Mouse (Mus musculus): Measurements from ENCODE around the gene Selplg.

Gene Selplg

DNA sequence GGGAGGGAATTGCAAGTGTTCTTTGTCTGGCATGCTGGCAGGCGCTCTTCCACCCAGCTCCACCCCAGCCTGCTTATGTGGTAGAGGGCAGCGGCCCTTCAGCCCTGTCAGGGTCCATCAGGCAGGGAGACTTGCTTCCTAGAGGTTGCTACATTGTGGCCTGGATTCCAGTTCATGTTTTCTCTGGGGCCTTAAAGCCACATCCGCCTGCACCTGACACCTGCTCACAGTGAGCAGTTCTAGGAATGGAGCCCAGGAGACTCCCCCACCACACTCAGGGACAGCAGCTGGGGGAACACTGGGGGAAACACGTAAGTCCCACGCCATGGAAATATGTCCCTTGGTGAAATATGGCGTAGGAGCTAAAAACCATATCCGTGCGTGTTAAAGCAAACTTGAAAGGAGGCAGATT is at the start of gene Selplg:
Gene Selplg (minus strand): TSS at position 155 of the 412 bp plus-strand sequence.
- no peak for ATAC-seq (ENCODE audit: low TSS enrichment)

DNA sequence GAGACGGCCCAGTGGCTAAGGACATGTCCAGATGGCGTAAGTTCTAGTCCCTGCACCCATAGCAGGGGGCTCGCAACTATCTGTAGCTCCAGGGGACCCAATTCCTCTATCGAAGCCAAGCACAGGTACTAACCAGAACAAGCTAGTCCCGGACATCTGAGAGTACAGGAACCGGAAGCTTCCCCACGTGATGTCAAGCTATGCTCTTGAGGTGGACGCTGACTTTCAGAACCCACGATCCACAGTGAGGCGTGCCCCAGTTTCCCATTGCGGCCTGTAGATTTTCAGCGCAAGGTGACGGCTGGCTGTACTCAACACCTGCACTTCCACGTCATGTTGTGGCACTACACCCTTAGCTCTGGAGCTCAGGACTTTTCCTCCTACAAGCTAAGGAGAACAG is 48.7 kb upstream of the Selplg start:
- no peak for ATAC-seq (ENCODE audit: low TSS enrichment)

DNA sequence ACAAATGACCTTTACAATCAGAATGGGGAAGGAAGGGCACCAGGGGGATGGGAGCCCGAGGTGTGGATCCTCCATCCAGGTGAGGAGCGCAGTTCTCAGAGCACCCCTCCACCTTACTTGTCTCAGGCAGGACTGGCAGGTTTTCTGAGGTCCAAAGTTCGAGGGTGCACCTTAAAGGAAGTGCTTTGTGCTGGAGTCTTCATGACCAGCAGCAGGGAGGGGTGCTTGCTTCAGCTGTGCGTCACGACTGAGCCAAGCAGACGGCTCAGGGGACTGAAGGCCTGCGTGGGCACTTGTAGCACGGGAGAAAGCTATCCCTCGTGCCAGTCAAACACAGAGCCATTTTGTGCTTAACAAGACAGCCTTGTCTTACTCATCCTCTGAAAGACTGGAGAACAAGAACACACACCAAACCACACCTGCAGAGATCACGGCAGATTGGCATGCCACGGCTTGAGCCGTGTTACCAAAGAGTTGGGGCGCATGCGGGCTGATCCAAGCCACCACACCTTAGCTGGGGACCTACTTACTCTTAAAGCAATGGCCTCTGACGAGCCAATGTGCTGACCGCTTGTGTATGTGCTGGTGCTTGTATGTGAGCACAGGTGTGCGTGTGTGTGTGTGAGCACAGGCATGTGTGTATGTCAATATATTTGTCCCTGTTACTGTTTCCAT is 46.6 kb upstream of the Selplg start:
- ATAC-seq (ENCODE audit: low TSS enrichment), result no peak; the same call in 1 of the 2 replicates

DNA sequence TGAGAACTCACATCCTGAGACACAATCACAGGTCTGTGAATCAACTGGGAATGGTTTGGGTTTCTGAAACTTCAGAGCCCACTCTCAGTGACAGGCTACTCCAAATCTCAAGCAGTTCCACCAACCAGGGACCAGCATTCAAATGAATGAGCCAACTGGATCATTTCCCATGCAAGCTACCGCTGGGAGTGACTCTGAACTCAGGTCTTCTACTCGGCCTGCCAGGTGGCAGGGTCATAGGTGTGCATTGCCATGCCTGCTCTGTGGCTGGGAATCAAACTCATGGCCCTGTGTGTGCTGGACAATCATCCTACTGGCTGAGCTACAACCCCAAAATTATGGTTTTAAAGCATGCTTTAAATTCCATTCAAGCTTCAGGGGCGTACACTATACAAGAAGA is 45.1 kb upstream of the Selplg start:
- ATAC-seq (ENCODE audit: low TSS enrichment), result no peak

DNA sequence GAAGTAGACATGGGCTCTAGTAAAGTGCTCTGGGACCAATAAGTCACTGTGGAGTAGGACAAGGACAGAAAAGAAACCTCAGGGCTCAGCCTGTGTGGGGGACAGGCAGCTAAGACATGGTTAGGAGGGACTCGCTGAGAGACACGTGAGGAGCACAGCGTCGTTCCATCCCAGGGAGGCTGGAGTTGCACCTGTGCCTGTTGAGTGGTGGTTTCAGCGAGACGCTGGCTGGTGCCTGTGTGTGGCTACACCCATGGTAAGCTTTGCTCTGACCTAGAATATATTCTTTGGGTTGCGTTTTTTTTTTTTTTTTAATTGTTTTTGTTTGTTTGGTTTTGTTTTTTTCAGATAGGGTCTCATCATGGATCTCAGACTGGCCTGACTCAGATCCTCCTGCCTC is 43.7 kb upstream of the Selplg start:
- no peak for ATAC-seq (ENCODE audit: low TSS enrichment)

DNA sequence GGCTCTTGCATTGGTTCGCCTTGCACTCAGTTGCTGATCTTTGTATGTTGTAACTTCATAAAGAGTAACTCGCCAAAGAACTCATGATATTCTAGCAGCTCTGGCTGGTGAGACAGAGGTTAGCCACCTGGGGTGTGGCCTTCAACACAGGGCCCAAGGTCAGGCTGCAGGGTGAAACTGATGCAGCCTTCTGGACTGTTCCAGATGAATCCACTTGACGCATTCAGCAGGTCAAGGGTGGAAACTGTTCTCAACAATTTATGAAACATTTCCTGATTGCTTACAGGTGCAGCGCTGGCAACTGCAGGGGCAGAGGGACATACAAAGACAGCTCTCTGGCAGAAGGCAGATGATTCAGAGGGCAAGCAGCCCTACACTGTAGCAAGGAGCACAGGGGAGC is 43.2 kb upstream of the Selplg start:
- no peak for ATAC-seq (ENCODE audit: low TSS enrichment)

DNA sequence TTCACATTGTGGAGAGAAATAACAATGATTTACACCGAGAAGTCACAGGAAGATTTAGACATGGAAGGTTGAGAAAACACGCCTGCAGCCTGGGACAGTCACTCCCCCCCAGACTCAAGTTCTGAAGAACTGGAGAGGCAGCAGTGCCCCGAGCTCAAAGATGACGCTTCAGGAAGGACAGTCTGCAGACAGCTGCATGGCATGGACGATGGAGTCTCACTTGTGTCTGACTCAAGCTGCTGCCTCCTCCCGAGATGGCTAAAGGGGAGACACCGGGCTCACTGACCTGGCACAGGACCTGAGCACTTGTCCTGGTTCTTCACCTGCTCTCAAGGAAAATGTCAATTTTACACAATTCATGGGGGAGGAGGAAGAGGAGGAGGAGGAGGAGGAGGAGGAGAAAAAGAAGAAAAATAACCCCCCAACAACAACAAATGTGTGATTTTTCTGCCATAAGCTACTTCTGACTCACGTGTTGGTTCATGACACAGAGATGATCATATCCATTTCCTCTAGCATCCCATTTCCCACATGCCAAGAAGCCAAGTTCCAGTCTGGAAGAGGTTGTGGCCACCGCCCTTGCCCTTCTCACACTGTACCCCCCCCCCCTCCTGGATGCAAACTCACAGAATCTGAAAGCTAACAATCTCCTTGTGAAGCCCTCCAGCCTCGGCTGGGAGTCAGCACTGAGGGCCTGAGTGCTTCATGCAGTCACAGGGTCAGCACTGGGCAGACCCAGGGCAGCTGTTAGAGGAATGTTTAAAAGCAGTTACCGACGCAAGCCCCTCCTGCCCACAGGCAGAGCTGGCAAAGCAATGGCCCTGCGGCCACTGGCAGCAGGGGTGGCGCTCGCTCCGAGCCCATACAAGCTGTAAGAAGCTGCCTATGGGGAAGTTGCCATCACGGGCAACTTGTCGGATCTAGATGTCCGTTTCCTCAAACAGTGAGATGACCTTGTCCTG is 41.9 kb upstream of the Selplg start:
- ATAC-seq (ENCODE audit: low TSS enrichment), result no peak

DNA sequence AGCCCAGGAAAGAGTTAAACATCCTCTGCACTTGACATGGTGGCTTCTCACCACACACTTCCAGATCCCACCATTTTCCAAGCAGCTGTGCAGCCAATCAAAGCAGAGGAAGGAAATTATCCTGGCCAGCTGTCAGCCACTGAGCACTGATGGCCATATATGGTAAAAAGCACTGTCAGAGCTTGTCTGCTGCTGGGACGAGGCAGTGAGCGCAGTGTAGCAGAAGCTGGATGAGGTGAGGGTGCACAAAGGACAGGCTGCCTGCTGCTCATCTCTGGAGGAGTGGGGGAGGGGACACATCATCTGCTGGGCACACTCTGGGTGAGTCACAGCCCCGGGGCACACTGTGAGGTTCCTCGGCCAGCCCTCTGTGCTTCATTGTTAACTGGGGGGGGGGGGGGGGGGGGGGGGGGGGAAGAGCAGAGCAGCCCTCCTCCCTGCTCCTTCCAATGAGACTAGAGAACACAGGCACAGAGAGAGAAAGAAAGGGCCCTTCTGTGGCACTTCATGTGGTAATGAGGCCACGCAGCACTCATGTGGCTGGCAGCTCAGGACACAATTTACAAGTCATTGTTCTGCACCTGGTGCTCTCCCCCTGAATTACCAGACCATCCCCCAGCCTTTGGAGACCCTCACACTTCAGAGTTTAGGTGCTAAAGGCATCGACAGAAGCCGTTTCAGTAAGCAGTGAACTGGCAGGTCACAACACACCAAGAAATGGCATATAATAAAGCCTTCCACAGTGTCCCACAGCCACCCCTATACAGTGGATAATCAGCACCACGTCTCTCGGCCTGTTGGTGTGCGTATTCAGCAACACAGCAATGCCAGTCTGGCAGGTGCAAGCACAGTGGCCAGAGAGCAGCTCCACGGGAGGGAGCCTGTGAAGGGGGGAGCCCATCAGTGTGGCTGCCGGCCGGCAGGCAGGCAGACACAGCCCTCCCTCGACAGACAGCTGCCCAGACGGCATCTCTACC is 40.8 kb upstream of the Selplg start:
- ATAC-seq (ENCODE audit: low TSS enrichment), result peak; percentile 76

DNA sequence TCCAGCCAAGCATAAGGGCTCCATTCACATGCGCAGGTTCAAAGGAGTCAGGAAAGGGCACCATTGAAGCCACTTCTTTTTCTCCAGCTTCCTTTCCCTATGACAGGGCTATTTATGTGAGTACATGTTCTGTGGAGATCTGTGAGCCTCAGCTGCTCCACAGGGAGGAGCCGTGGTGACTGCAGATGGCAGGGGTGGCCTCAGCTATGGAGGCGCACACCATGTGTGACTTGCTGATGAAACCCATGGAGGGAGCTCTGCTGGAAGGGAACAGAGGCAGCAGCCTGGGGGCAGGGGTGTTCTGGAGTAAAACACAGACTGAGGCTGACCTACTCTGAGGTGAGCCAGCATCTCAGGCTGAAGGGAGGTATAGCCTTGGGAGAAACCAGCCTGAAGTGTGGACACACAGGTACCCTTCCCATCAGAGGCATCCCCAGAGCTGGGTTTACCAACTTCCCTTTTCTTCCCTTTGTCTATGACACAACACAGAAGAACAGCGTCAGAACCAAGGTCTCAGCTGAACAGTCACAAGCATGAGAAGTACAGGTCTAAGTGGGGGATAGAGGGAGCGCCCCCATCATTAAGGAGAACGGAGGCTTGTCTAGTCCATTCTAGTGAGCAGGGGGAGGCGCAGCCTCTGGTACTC is 39.6 kb upstream of the Selplg start:
- peak; percentile 60 for ATAC-seq (ENCODE audit: low TSS enrichment)

DNA sequence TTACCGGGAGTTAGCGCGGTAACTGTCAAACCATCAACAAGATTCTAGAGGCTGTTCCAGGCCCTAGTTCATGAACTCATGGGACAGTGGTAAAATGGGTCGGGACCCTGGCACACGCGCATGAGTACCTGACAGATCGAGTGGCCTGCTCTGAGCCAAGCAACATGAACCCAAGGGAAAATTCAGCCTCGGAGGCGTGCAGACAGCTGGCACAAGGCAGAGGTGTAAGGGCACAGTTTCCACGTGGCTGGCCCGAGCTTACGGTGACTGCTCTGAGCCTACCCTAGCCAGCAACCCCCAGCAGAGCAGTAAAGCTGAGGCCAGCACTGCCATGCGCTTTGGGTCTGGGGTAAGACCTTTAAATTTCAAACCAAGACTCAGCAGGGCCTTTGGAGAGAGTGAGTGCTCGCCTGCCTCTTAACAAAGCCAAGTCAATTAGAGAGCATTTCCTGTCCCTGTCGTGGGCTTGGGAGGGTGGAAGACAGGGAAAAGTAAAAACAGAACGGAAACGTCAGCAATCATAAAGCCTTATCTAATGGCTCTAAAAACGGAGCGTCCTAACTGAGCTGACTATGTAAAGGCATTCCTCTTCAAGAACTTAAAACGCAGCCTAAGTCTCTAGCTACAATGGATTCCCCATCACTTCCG is 38.1 kb upstream of the Selplg start:
- ATAC-seq (ENCODE audit: low TSS enrichment), result no peak

DNA sequence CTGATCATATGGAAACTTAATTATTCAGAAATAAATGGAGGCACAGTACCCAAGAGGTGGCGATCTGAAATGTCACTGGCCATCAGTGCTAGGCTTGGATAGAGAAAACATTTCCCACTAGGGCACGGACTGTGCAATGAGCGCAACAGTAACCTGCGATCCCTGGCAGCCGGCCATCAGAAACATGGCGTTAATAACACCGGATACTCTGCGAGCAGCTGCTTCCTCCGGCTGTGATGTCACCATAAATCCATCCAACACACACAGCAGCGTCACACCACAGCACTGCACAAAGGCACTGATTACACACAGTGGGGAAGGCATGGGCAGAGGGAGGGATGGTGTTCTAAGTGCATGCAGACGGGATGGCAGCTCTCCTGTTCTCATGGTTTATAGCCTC is 36.7 kb upstream of the Selplg start:
- no peak for ATAC-seq (ENCODE audit: low TSS enrichment)

DNA sequence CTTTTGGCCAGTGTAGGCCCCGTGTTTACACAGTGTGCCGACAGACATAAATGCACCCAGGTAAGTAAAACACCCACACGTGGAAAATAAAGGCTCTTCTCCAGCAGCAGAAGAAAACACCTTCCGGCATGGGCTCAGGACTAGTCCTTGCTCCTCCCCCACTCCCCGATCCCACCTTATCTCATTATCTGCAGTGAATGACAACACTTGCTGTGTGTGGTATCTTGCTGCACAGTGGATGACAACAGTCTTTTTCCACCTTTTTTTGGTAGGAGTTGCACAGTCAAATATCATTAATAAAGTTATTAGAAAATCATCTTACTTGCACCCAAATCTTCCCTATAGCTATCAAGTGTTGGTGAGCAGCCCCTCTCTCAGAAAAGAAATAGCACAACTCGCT is 32.5 kb upstream of the Selplg start:
- no peak for ATAC-seq (ENCODE audit: low TSS enrichment)

DNA sequence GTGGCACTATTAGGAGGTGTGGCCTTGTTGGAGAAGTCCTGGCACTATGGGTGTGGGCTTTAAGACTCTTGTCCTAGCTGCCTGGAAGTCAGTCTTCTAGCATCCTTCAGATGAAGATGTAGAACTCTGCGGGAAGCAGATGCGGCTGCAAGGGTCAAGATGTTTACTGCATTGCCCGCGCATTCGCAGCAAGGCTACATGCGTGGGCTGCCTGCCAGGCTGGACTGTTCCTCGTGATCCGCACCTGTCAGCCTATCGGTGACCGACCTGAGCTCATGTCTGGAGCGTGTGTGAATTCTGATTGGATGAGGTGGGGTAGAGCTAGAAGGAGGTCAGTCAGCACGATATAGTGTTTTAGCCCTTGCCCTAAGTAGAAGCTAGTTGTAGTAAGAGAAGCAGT is 31.6 kb upstream of the Selplg start:
- ATAC-seq (ENCODE audit: low TSS enrichment), result no peak

DNA sequence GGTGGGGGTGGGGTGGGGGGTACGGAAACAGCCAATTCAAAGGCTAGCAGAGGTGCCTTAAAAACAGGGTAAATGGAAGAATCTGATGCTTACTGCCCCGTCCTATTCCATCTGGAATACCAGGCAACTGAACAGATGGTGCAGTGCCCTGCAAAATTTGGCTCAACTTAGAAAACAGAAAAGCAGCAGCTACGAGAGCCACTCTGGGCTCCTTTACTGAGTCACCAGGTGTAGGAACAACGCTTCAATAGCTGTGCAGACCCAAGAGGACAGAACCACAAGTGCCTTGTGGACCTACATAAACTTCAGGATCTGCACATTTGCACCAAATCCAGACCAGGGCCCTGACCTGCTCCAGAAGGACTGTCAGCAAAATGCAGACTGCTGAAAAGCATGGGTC is 30.0 kb upstream of the Selplg start:
- ATAC-seq (ENCODE audit: low TSS enrichment), result peak; percentile 77; the same call in 1 of the 2 replicates

DNA sequence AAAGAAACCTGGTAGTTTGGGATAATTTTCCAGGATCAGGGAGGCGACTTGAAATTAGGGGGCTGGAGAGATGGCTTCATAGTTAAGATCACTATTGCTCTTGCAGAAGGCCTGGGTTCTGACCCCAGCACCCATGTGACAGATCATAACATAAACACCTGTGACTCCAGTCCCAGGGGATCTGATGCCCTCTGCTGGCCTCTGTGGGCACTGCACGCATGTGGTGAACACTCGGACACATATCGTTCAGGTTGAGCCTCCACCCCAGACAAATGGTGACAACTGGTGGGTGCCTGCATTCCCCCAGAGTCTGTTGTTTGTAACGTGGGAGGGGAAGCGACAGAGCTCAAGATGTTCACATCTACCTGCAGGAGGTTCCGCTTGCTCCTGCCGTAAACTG is 28.9 kb upstream of the Selplg start:
- ATAC-seq (ENCODE audit: low TSS enrichment), result no peak

DNA sequence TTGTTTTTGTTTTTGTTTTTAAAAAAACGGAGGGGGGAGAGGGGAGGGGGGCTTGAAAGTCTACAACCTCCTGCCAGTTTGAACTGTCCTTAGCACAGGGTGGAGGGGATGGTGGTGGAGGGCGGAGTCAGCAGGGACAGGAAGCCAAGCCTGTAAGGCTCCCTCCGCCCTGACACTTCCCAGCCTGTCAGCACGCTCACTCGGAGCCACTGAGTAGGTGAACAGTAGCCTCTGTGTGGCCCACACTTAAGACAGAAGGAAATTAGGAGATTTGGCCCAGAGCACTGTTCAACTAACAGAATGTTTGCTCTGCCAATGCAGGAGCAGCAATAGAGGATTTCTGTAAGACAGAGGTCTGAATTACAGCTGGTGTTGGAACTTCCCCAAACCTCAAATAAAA is 26.5 kb upstream of the Selplg start:
- no peak for ATAC-seq (ENCODE audit: low TSS enrichment)

DNA sequence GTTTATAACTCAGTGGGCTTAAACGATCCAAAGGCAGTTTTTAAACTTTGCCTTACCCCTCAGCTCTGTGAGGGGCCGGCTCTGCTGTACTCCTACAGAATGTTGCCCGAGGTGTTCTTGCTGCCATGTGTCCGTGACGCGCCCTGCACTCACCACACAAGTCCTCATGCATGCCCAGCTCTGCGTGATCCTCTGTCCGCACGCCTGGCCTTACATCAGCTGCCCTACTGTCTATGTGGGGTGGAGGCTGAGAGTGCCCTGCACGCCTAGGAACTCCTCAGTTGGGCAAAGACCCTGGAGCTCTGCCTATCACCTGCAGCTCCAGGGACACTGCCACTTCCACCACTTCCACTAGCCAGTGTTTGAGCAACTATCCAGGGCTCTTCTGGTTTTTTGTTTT is 26.1 kb upstream of the Selplg start:
- ATAC-seq (ENCODE audit: low TSS enrichment), result no peak

DNA sequence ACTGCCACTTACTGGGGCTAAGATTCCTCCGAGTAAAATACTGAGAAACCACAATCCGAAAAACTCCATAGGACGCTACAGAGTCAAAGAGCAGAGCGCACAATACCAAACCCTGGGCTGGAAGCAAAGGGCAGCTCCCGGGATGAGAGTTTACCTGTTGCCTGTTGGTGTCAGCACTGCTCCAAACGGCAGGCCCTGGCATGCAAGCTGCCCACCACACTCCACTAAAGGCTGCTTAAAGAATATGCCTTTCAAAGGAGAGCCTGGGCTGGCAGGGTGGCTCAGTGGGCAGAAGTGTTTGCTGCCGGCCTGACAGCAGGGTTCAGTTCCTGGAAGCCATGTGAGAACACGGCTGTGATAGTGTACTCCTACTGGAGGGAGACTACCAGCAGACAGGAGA is 25.2 kb upstream of the Selplg start:
- ATAC-seq (ENCODE audit: low TSS enrichment), result no peak

DNA sequence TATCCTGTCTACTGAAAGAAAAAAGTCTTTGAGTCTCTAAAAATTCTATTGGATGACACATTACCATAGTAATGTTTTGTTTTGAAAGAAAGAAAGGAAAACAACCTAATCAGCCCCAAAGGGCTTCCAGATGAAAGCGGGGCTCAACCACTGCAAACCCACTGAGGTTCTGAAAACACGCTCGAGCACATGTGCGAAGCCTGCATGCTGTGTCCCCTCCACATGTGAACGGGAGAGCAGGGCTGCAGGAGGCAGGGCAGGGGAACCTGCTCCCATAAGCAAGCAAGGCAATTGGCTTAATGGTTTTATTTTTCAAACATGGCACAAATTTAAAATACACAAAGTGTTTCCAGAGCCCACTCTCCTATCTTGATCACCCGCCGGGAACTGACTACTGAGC is 24.2 kb upstream of the Selplg start:
- no peak for ATAC-seq (ENCODE audit: low TSS enrichment)

DNA sequence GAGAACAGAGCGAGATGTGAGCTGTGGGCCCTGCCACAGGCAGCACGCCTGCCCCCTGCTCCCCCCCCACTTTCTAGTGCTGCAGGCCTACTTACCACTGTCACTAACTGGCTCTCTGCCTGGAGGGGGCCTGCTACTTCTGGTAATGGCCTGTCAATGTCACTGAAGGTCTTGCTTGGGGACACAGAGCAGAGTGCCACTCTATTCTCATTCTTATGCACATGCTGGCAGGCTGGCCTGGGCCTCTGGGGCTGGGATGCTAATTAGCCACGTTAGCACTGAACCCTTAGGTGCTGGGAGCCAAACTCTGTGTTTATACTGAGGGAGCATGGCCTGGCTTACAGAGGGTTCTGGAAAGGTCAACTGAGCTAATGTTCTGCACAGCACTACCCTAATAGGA is 23.3 kb upstream of the Selplg start:
- ATAC-seq (ENCODE audit: low TSS enrichment), result 0 out of 2 replicates have a peak, but pooled peaks have one; percentile 14

DNA sequence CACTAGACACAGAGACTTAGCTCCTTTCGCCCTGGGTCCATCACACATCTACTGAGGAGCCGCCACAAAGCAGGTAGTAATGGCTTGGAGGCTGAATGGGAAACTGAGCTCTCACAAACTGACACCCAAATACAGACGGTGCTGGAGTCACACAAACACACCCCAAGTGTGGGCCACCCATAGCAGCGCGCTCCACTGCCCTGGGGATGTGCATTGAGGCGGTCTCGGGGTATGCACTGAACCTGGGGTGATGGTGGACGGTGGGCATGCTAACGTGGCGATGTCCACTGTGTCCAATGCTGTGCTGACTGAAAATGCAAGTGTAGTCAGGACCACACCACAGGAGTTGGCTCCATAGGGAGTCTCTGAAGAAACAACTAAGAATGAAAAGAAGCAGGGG is 22.7 kb upstream of the Selplg start:
- no peak for ATAC-seq (ENCODE audit: low TSS enrichment)

All from frontal cortex, adult (tissue).